Mouse (Mus musculus): ENCODE data around the gene Fancf. TPM values are rescaled to one million over a fixed set of nuclear protein-coding genes. Genes with fewer than 3 reads are reported as not detected.

Gene Fancf
- total RNA-seq (2021), result 1 to 10 TPM; 1.3 to 1.9 TPM
- long read RNA-seq, experiment 1, partial matches to known transcripts, result 0 of 4 reads
- long read RNA-seq, experiment 1, other reads (novel, unspliced or antisense), result 0 of 4 reads
- long read RNA-seq, experiment 2, partial matches to known transcripts, result 0 of 4 reads
- long read RNA-seq, experiment 2, other reads (novel, unspliced or antisense), result 0 of 4 reads

DNA sequence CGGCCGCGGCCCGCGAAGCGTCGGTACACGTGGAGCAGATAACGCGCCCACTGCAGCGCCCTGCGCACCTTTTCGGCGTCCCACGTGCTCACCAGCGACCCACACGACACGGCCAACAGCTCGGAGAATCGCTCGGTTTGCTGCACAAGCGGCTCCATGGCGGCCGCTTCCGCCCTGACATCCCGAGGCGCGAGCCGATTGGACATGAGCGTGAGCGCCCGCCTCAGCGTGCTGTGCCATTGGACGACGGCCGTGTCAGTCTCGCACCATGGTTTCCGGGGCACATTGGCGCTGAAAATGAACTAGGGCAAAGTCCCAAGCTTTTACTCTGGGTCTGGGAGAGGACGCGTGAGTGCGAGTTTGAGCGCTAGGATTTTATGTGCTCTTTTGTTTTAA, at the start of gene Fancf:
TSS of gene Fancf (minus strand) at position 171 of the 396 bp plus-strand sequence.
- intact Hi-C loops (cut with DNase I), result loop anchor here (5.0 kb wide), 1 partner anchor 110 kb away; no protein-coding TSS in a partner anchor
- DNase-seq, result peak; percentile 98 to 99

DNA sequence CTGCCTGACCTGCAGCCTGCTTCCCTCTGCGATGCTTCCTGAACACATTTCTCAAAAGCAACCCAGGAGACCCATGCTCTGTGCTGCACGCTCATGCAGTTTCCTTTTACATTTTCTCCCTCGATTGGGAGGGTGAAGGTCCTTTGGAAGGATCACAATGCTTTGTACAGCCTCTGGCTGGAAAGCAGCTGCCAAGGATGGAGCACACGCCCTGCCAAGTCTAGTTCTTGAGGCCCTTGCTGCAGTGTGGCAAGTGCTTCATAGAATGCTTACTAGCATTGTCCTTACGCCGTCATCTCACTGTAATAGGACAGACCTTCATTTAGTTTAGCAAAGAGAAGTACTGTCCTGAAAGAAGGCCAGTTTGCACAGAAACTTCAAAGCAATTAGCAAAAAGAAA, 37.0 kb upstream of the Fancf start:
- no peak for DNase-seq
- intact Hi-C loops (cut with DNase I), result no loop called here

DNA sequence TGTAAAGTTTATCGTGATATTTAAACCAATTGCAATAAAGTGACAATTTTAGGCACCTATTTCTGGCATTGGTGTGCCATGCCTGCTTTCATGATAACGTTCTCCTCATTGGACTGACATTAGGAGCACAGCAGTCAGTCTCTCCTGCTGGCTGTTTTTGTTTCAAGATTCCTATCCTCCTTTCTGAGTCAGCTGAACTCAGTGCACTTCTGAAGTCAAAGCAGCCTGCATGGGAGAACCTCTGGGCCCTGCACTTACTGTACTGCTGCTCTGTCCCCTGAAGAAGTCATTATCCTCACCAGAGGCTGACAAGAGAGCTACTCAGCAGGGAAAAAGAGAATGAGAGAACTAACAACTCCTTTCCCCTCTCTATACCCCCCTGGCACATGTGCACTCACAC, 32.9 kb upstream of the Fancf start:
- no peak for DNase-seq
- intact Hi-C loops (cut with DNase I), result no loop called here

DNA sequence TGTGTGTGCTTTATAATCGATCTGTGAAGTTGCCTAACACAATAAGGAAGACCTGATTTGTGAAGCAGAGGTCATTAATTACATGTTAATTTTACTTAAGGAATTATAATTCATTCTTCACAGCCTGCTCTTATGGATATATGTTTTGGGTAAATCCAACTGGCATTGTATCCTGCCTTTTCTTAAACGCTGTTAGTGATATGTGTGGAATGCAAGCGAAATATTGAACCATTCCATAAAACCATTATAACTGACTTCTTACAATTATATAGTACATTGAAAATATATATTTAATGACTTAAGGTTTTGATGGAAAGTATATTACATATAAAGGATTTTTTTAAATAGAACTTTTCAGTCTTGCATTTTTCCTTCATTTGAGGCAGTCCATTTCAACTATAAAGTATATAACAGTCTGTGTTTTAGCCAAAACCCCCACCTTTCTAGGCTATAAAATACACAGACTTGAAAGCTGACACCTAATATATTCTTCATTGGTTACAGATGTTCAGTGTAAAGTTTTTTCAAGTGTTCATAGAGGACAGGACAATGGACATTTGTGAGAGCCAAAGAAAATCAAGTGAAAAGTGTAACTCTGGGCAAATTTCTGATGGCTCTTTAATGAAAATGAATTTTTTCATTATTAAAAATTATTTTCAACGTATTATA, 32.2 kb upstream of the Fancf start:
- DNase-seq, result no peak

DNA sequence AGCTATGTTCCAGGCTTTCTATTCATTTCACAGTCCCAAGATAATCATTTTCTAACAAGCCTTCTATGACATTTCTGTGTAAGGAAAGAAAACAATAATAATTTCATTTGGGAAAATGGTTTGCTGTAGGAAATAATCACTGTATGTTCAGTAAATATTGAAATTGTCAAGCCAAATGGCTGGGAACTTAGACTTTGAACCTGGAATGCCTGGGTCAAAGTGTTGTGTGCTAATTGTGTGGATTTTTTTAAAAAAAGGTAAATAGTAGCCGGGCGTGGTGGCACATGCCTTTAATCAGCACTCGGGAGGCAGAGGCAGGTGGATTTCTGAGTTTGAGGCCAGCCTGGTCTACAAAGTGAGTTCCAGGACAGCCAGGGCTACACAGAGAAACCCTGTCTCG, 30.9 kb upstream of the Fancf start:
- intact Hi-C loops (cut with DNase I), result no loop called here
- no peak for DNase-seq

More for the DNA sequence above, 32.2 kb upstream of the Fancf start:
- intact Hi-C loops (cut with DNase I), result no loop called here

DNA sequence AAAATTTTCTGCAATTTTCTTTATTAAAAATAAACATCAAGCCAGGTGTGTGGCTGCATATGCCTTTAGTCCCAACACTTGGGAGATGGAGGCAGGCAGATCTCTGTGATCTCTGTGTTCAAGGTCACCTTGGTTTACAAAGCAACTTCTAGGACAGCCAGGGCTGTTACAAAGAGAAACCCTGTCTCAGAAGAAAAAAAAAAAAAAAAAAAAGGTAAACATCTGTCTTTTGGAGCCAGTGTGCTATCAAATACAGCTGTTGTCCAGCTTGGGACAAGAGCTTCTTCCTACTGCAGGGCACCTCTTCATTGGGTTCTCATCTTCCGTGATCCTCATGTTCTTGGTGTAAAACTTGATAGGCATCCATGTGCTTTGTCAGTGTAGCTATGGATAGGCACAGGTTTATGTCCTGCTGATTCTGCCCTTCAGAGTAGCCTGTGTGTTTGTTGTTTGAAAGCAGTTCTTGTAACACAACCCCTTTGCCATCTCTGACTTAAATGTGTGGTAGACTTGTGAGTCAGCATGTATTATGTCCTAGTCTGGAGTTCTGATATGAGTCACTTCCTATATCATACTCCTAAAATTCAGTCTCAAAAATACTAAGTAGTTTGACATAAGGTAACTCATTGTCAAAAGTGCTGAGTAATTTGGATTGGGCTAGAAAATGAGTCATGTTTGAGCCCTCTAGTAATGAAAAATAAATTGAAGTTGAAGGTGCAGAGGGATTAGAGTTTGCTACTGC, 30.3 kb upstream of the Fancf start:
- DNase-seq, result no peak
- intact Hi-C loops (cut with DNase I), result no loop called here

DNA sequence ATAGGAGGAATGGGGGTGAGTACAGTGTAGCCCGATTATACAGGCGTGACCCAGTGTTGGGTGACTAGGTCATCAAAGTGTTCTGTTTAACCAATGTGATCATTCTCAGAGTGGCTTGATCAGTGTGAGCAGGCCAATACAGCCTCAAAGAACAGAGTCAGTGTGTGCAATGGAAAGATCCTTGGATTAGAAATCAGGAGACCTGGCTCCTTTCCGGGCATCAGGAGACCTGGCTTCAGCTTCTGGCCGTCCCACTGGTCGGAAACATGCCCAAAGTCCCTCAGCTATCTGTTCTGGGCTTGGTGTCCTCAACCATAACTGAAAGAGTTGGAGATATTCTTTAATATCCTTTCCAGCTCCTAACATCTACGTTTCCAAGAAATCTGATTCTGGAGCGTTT, 27.5 kb upstream of the Fancf start:
- intact Hi-C loops (cut with DNase I), result no loop called here

DNA sequence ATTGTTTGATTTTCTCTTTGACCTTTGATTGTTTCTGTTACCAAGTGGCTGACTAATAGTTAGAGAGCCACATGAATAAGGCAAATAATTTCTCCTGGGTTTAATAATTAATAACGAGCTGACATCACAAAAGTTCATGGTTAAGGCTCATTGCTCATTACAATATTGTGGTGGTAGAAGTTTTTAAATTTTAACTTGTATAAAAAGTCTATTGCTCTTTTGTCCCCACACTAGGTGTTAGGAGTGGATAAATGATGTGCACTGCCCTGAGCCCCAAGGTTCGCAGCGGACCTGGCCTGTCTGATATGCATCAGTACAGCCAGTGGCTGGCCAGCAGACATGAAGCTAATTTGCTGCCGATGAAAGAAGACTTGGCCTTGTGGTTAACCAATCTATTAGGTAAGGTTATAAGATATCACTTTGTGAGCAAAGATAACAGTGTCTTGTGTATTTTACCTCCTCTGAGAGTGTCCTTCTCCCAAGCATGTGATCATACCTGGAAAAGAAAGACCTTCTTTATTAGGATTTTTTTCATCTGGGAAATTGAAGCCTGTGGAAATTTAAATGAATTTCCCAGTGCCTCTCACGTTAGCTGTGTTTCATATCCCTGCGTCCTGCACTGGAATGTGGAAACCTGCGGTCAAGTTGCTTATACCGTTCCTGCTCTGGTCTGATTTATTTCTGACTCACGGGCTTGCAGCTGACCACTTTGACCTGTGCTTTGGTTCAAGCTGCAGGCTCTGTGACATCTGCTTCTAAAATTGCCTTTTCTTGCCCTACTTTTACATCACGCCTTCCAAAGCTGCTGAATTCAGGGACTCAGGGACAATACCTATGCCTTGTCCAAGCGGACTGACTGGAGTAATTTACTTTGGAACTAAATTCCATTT, 25.9 kb upstream of the Fancf start:
- no peak for DNase-seq
- intact Hi-C loops (cut with DNase I), result no loop called here

More for the DNA sequence above, 27.5 kb upstream of the Fancf start:
- DNase-seq, result no peak

DNA sequence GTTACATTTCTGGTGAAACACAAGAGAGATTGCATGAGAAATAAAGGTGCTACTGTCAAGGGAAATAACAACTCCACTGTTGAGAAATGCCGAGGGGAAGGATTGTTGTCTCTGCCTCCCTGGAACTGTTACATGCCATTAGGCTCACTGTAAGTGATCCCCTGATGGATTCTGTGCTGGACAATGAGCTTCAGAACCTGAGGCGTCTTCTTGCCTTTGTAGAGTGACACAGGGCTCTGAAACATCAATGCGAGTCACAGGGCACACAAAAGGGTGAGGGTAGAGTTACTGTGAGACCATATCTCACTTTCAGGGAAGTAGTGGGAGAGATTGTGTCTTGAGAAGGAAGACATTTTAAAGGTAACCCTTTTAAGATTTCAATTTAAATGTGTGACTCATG, 23.3 kb upstream of the Fancf start:
- intact Hi-C loops (cut with DNase I), result no loop called here
- DNase-seq, result no peak

DNA sequence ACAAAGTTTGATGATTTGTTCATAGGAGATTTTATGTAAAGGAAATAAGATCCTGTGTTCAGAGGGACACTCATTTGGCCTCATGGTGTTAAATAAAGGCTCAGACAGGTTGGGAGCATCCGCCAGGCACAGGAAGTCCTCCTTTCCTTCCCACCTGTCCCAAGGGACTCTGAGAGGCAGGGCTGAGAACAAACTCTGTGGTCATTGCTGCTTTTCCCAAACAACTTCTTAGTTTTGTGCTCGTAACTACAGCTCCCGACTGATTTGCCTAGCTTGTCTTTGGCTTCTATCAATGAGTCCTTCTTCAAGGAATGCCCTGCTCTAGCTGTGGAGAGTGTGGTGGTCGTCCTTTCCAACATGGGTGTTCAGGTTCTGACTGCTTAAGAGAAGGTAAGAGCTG, 18.1 kb upstream of the Fancf start:
- intact Hi-C loops (cut with DNase I), result no loop called here
- DNase-seq, result peak; percentile 8 to 9

DNA sequence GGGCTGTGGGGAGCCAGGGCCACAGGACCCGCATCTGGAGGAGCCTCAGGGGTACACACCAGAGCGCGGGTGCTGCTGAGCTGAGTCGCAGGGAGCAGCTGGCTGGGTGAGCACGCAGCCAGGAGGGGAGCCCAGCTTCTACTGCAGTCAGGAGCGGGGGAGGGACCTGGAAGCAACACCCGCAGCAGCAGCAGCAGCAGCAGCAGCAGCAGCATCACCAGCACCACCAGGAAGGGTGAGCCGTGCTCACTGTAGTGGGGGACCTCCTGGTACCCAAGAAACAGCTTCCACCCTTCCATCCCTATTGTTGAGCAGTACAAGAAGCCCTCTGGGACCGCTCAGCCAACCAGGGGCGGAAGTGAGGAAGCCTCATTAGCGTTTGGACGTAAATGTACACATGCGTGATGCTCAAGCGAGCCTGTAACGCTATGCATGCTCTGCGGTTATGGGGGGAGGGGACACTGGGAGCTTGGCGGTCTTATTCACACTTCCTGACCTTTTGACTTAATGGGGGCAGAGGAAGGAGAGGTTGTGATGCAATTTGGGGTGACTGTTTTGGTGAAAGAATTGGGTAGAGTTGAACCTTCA, 17.2 kb upstream of the Fancf start:
- intact Hi-C loops (cut with DNase I), result no loop called here

DNA sequence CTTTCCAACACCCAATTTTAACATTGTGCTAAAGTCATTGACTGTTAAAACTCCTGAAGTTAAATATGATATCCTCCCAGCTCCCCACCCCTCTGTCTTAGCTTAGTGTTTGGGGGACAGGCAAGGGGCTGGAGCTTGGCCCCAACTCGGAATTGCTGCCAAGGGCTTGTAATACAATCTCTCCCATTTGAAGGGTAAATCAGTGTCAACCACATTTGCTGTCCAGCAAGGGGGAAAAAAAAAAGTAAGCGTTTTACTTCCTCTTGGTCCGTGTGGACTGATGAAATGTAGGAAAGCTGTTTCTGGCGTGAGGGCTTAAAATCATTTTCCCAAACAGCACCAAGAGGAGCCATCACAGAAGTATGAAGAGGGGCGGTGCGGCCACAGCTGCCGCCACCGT, 16.7 kb upstream of the Fancf start:
- intact Hi-C loops (cut with DNase I), result no loop called here
- no peak for DNase-seq

More for the DNA sequence above, 17.2 kb upstream of the Fancf start:
- peak; percentile 38 to 43 for DNase-seq

DNA sequence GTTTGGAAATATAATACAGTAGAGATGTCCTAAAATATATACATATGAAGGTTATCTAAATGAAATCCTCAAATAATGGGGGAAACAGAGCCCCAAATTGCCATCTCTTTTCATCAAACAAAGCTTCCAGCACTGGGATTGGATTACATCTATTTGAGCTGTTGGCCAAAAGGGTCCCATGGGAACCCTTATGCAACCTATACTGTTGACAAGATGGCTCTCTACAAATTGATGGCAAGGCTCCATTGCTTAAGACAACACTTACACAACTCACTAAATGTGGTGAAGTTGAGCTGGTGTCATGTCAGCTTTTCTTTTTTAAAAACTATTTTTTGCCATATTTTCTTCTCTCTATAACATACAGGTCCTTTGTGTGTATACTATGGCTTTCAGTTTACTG, 14.2 kb upstream of the Fancf start:
- intact Hi-C loops (cut with DNase I), result no loop called here
- no peak for DNase-seq

DNA sequence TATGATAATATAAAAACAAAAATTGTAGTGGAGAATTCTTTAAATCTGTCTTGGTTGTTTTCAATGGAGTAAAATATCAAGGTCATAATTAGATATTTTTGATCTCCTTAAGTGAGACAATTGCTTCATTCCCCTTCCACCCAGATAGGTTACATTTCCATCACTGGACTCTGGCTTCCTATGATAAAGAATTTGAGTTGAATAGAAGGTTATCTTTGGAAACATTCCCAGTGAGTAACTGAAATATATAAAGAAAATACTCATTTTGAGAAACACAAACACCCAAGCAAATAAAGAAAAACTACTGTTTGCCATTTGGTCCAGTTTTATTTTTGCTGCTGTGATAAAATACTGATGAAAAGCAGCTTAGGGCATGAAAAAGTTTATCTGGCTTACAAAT, 10.5 kb upstream of the Fancf start:
- no peak for DNase-seq
- intact Hi-C loops (cut with DNase I), result no loop called here

DNA sequence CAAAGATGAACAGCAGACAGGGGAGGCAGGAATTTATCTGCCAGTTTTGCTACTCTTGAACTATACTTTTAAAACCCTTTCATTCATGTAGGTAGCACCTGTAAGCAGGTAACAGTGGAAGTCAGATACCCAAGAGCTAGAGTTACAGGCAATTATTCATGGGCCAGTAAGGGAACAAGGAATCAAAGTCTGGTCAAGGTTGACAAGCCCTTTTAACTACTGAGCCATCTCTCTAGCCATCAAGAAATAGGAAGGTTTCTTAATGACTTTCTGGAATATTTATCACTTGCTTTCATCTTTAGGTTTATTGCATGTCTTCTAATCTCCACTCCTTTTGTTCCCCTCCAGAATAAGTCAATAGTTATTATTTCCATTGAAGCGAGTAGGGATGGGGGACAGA, 10.0 kb upstream of the Fancf start:
- intact Hi-C loops (cut with DNase I), result no loop called here
- DNase-seq, result no peak

DNA sequence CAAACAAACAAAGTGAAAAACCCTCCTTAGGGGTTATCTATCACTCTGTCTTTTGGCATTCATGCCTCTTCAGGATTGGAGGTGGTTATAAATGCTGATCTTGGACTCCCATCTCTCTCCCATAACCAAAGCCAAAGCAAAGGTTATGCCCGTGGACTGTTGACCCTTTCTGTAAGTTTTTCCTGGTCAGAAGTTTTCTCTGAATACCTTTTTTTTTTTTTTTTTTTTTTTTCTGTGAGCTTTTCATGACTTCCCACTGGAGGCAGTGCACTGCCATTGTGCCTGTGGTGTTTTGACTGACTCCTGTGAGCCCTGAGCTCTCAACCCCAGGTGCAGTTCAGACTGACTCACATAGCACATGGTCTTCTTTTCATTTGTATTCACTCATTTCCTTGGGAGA, 5.9 kb upstream of the Fancf start:
- intact Hi-C loops (cut with DNase I), result no loop called here
- no peak for DNase-seq

DNA sequence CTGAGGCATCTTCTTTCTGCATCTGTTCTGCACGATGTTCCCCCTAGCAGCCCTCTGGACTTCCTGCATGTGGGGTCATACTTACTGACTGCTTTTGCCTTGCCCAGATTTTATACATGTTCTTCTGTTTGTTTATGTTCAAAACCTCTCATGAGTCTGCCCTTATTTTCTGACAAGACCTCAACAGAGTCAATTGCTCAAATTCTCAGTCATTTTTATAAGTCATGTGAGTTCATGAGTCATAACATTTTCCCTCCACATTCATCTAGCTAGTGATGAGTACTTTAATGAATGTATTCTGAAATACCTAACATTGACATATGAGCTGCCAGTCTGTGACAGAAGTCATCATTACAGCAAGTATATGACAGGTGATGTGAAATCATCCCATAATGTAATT, 3.3 kb upstream of the Fancf start:
- intact Hi-C loops (cut with DNase I), result no loop called here

DNA sequence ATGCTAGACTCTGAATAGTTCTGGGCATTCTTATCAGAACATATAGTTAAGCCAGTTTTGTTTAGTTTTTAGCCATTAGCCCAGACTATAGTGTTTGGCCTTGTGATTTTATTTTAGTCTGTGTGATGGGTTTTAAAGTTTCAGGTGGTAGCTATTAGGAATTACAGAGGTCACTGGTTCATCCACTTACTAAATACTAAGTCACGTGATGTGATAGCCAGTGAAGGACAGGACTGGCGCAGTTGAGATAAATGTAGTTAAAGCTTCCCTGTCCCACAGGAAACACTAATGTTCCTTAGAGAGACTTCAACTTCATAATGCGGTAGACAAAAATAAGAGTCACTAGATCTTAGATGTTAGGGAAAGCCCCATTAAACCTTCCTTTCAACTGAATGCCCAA, 775 bp upstream of the Fancf start:
- intact Hi-C loops (cut with DNase I), result loop anchor here (5.0 kb wide), 1 partner anchor 109 kb away; no protein-coding TSS in a partner anchor
- DNase-seq, result no peak

More for the DNA sequence above, 3.3 kb upstream of the Fancf start:
- DNase-seq, result no peak

DNA sequence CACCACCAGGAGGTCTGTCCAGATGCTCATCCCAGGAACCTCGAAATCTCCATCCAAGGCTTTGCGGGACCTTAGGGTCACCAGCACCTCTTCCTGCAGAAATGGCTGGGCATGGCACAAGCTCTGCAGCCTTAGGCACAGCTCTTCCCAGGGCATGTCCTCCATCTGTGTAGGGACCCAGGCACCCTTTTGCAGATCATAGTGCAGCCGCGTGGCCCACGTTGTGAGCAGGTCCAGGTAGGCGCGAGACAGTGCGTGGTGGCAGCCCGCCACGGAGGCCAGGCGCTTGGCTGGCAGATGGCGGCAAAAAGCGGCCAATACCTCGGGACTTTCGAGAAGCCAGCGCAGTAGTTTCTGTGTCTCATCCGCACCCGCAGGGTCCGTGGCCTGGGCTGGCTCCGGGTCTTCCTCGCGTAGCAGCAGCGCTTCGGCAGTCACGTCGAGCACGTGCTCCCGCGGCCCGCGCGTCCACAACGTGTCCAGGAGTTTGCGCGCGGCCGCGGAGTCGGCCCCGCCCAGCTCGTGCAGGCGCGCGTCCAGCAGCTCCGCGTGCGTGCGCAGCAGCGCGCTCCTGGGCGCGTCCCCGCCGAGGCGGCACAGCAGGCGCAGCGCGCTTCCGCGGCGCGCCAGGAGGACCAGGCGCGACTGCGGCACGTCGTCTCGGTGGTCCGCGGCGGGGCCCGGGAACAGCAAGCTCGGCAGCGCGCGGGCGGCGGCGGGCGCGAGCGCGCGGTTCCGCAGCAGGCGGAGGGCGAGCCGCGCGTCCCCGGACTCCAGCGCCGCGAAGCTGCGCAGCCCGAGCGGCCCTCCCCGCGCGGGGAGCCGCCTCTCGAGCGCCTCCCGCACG, 594 bp downstream of the Fancf start, which contains the start of gene Gas2:
TSS of gene Gas2 (plus strand) at position 766 of the 847 bp plus-strand sequence.
- intact Hi-C loops (cut with DNase I), result loop anchor here (5.0 kb wide), 1 partner anchor 111 kb away; no protein-coding TSS in a partner anchor

More for the DNA sequence above, 594 bp downstream of the Fancf start, which contains the start of gene Gas2:
- peak; percentile 93 to 94 for DNase-seq

Data from heart, postnatal 14 days (tissue).